In genomic region chr3:115646993-115647392, GRCm38 (mm10) we compare ENCODE assay signal across 16 mouse cellular contexts.
A peak's percentile ranks its signal among the peaks of the same experiment; 100 is the strongest.
DNase-seq lines count a peak whose midpoint lies in the region; ATAC-seq and TF ChIP-seq lines count a peak whose summit lies in the region.
"Had no signal": no experiment of that assay in that cellular context is flagged by ENCODE, and none has a peak within 500 bp of the region (broad histone marks: within the 10 kb centered on the region; RNA-seq: fewer than 3 reads in every experiment).

No protein-coding gene starts in this region.

- no peaks in the 10 kb centered on the region for H3K27me3 ChIP-seq in heart, adult 2 months (ENCODE audit: control insufficient read depth, insufficient read depth, low read length)
- no peaks in the 10 kb centered on the region for H3K27me3 ChIP-seq in heart, embryonic 12.5 days (replicated peaks)
- H3K27me3 ChIP-seq in heart, embryonic 16.5 days (ENCODE audit: control insufficient read depth, insufficient read depth, low read length) = no peaks in the 10 kb centered on the region
- H3K27me3 ChIP-seq in myocyte (ENCODE audit: control insufficient read depth, insufficient read depth, insufficient read length) = no peaks in the 10 kb centered on the region
- H3K27me3 ChIP-seq in forebrain, embryonic 14.5 days (replicated peaks; ENCODE audit: control insufficient read depth, insufficient read depth, low read length) = no peaks in the 10 kb centered on the region
- H3K27me3 ChIP-seq: embryonic facial prominence, embryonic 15.5 days; hindbrain, embryonic 13.5 days had no signal

- no peak for TF ChIP-seq POLR2A in heart, adult 2 months (IDR thresholded peaks at IDR 0.05; ENCODE audit: insufficient read depth, low read depth, low read length)
- no peak for TF ChIP-seq POLR2A in myocyte (IDR thresholded peaks at IDR 0.05; ENCODE audit: insufficient read length, low read depth)

- intact Hi-C loops in heart, adult 2 months (cut with DNase I) = loop anchor here (5.0 kb wide), 1 partner anchor 860 kb away; the partner anchor contains the start of gene Rtca
- intact Hi-C loops in left cerebral cortex, postnatal 14 days (cut with DNase I) = loop anchor here (10.0 kb wide), 1 partner anchor 732 kb away; no protein-coding TSS in a partner anchor

- peak overlapping the region; percentile 85 for H3K27ac ChIP-seq in heart, adult 2 months
- H3K27ac ChIP-seq in heart, embryonic 12.5 days (ENCODE audit: poor library complexity, severe bottlenecking) = no peak overlapping the region
- peak overlapping the region; percentile 55 for H3K27ac ChIP-seq in heart, embryonic 16.5 days (ENCODE audit: low read length)
- no peak overlapping the region for H3K27ac ChIP-seq in forebrain, embryonic 14.5 days (ENCODE audit: low read depth, low read length)
- H3K27ac ChIP-seq: embryonic facial prominence, embryonic 15.5 days; hindbrain, embryonic 13.5 days had no signal

- no peak overlapping the region for H3K4me2 ChIP-seq in heart, embryonic 12.5 days
- H3K4me2 ChIP-seq in heart, embryonic 16.5 days (ENCODE audit: low read depth, low read length) = no peak overlapping the region
- H3K4me2 ChIP-seq in myocyte (ENCODE audit: low read depth) = peak overlapping the region; percentile 30
- H3K4me2 ChIP-seq in forebrain, embryonic 14.5 days (ENCODE audit: low read length) = no peak overlapping the region
- H3K4me2 ChIP-seq: embryonic facial prominence, embryonic 15.5 days; hindbrain, embryonic 13.5 days; lung, embryonic 14.5 days had no signal

- no peak overlapping the region for H3ac ChIP-seq in myocyte (ENCODE audit: control insufficient read depth, insufficient read length)

- peaks cover 12% of the 10 kb centered on the region for H3K4me1 ChIP-seq in heart, adult 2 months (ENCODE audit: control insufficient read depth, insufficient read depth, low read length)
- H3K4me1 ChIP-seq in heart, embryonic 12.5 days (replicated peaks) = peaks cover 23% of the 10 kb centered on the region
- peaks cover 35% of the 10 kb centered on the region for H3K4me1 ChIP-seq in heart, embryonic 16.5 days (ENCODE audit: control insufficient read depth, insufficient read depth, low read length)
- H3K4me1 ChIP-seq in forebrain, embryonic 14.5 days (ENCODE audit: control insufficient read depth, insufficient read depth, low read length) = peaks cover 2% of the 10 kb centered on the region; the same call in 1 of the 2 replicates
- H3K4me1 ChIP-seq: embryonic facial prominence, embryonic 15.5 days had no signal

- H3K4me3 ChIP-seq in heart, adult 2 months = no peak overlapping the region
- no peak overlapping the region for H3K4me3 ChIP-seq in heart, embryonic 12.5 days
- H3K4me3 ChIP-seq in heart, embryonic 16.5 days (ENCODE audit: low read length) = no peak overlapping the region
- no peak overlapping the region for H3K4me3 ChIP-seq in myocyte
- no peak overlapping the region for H3K4me3 ChIP-seq in forebrain, embryonic 14.5 days (ENCODE audit: low read depth, low read length)
- H3K4me3 ChIP-seq: embryonic facial prominence, embryonic 15.5 days; hindbrain, embryonic 13.5 days had no signal

- ATAC-seq in heart, embryonic 12.5 days (ENCODE audit: insufficient number of reproducible peaks, low FRiP score) = no peak
- no peak for ATAC-seq in heart, embryonic 16.5 days (replicated peaks; ENCODE audit: extremely low read depth, insufficient read depth, low FRiP score)
- no peak for ATAC-seq in forebrain, embryonic 14.5 days
- ATAC-seq: forebrain, postnatal 0 days; intestine, embryonic 16.5 days had no signal

- no peak overlapping the region for H3K9ac ChIP-seq in heart, adult 2 months (ENCODE audit: low read depth, low read length)
- H3K9ac ChIP-seq in heart, embryonic 12.5 days = no peak overlapping the region
- peak overlapping the region; percentile 6; the same call in 1 of the 2 replicates for H3K9ac ChIP-seq in heart, embryonic 16.5 days (ENCODE audit: low read length)
- no peak overlapping the region for H3K9ac ChIP-seq in forebrain, embryonic 14.5 days (ENCODE audit: low read length)
- H3K9ac ChIP-seq: embryonic facial prominence, embryonic 15.5 days; forebrain, postnatal 0 days; hindbrain, embryonic 13.5 days; lung, embryonic 14.5 days had no signal

- DNase-seq in heart, adult 2 months = peak; percentile 38 to 60
- peak; percentile 7 for DNase-seq in lung, postnatal 36 days
- DNase-seq in lung, postnatal 4 days = no peak
- DNase-seq in left cerebral cortex, postnatal 14 days (ENCODE audit: low spot score in 2 of 2) = no peak
- DNase-seq in forebrain, embryonic 14.5 days (ENCODE audit: low spot score) = no peak
- DNase-seq: adrenal gland, postnatal 14 days; cerebellum, adult 9-10 months; forebrain, postnatal 0 days; lung, embryonic 14.5 days; thymus, adult 2 months had no signal

- 11% methylated on average over 7 of the region's 7 CpGs for WGBS in heart, adult 2 months
- 48% methylated on average over 7 of the region's 7 CpGs for WGBS in heart, embryonic 12.5 days
- 36% methylated on average over 7 of the region's 7 CpGs for WGBS in heart, embryonic 16.5 days
- 68% methylated on average over 7 of the region's 7 CpGs for WGBS in forebrain, embryonic 14.5 days

- H3K36me3 ChIP-seq in heart, adult 2 months (ENCODE audit: control insufficient read depth, insufficient read depth, low read length) = peaks cover 6% of the 10 kb centered on the region
- no peaks in the 10 kb centered on the region for H3K36me3 ChIP-seq in heart, embryonic 12.5 days
- H3K36me3 ChIP-seq in heart, embryonic 16.5 days (ENCODE audit: control insufficient read depth, insufficient read depth) = no peaks in the 10 kb centered on the region
- H3K36me3 ChIP-seq in myocyte (ENCODE audit: control insufficient read depth, insufficient read depth) = no peaks in the 10 kb centered on the region
- no peaks in the 10 kb centered on the region for H3K36me3 ChIP-seq in forebrain, embryonic 14.5 days (ENCODE audit: control insufficient read depth, insufficient read depth, low read length)
- H3K36me3 ChIP-seq: embryonic facial prominence, embryonic 15.5 days; hindbrain, embryonic 13.5 days had no signal

- H3K79me2 ChIP-seq in heart, adult 2 months (replicated peaks; ENCODE audit: control insufficient read depth, insufficient read depth, low read length) = no peaks in the 10 kb centered on the region
- no peaks in the 10 kb centered on the region for H3K79me2 ChIP-seq in myocyte (ENCODE audit: control insufficient read depth, insufficient read depth)

- no peaks in the 10 kb centered on the region for H3K9me3 ChIP-seq in heart, embryonic 12.5 days (replicated peaks)
- H3K9me3 ChIP-seq in heart, embryonic 16.5 days (replicated peaks; ENCODE audit: control insufficient read depth, low read length) = no peaks in the 10 kb centered on the region
- no peaks in the 10 kb centered on the region for H3K9me3 ChIP-seq in forebrain, embryonic 14.5 days (replicated peaks; ENCODE audit: control insufficient read depth, low read length)
- H3K9me3 ChIP-seq: embryonic facial prominence, embryonic 15.5 days; hindbrain, embryonic 13.5 days had no signal

- TF ChIP-seq CTCF in heart, adult 2 months (IDR thresholded peaks at IDR 0.05) = peak; percentile 50

- peak; percentile 61; the same call in 1 of the 2 replicates for TF ChIP-seq EP300 in heart, adult 2 months (IDR thresholded peaks at IDR 0.05; ENCODE audit: insufficient read depth, low read depth, low read length)

TF ChIP-seq in myocyte, 11 proteins besides CTCF, POLR2A, EP300 and RAD21:
- TF ChIP-seq CEBPB (IDR thresholded peaks at IDR 0.05; ENCODE audit: insufficient read depth, poor library complexity, severe bottlenecking) = peak; percentile 12; the same call in 1 of the 2 replicates
- TF ChIP-seq MAX (IDR thresholded peaks at IDR 0.05; ENCODE audit: low read depth) = no peak

Comparison
In these comparisons a context has a peak if more than half of its experiments do, and no peak if none do; other contexts are left out.
1. DNase-seq: peak in heart, adult 2 months (2 of 2) and lung, postnatal 36 days (single experiment); none in lung, postnatal 4 days (0 of 2), left cerebral cortex, postnatal 14 days (0 of 2) and forebrain, embryonic 14.5 days (single experiment).
2. H3K27ac ChIP-seq: peak in heart, adult 2 months (single experiment) and heart, embryonic 16.5 days (single experiment); none in heart, embryonic 12.5 days (single experiment) and forebrain, embryonic 14.5 days (single experiment).